Mouse (Mus musculus) forebrain, embryonic 16.5 days (tissue): Measurements from ENCODE around the gene Dnajc17. TPM values are rescaled to one million over a fixed set of nuclear protein-coding genes. Genes with fewer than 3 reads are reported as not detected.

Experiments used
- ATAC-seq: fragments of 200-750 bp; cut with Nextera tagmentation; 2 replicates; pipeline ENCODE4 v1.8.0; 2017; ENCODE audit warnings: mild to moderate bottlenecking, moderate library complexity
- H3K27ac ChIP-seq: fragments of 300-500 bp; sonication (generic); 2 replicates; pipeline ENCODE4 v1.5.1; 2014; ENCODE audit warnings: low read length, control low read depth
- H3K27me3 ChIP-seq: fragments of 300-500 bp; sonication (generic); replicated peaks from 2 replicates; pipeline ENCODE4 v1.6.1; 2014; ENCODE audit warnings: low read length; ENCODE audit not compliant: control insufficient read depth, insufficient read depth
- H3K36me3 ChIP-seq: fragments of 300-500 bp; sonication (generic); 2 replicates; pipeline ENCODE4 v1.6.1; 2014; ENCODE audit not compliant: control insufficient read depth, insufficient read depth
- H3K4me1 ChIP-seq: fragments of 300-500 bp; sonication (generic); replicated peaks from 2 replicates; pipeline ENCODE4 v1.6.1; 2014; ENCODE audit warnings: low read length; ENCODE audit not compliant: control insufficient read depth, insufficient read depth
- H3K4me2 ChIP-seq: fragments of 300-500 bp; sonication (generic); 2 replicates; pipeline ENCODE4 v1.6.1; 2014; ENCODE audit warnings: mild to moderate bottlenecking, low read length, control low read depth
- H3K4me3 ChIP-seq: fragments of 300-500 bp; sonication (generic); replicated peaks from 2 replicates; pipeline ENCODE4 v1.5.1; 2014; ENCODE audit warnings: mild to moderate bottlenecking, low read length, control low read depth
- H3K9ac ChIP-seq: fragments of 300-500 bp; sonication (generic); replicated peaks from 2 replicates; pipeline ENCODE4 v1.6.1; 2014; ENCODE audit warnings: low read depth, low read length, control low read depth
- H3K9me3 ChIP-seq: fragments of 300-500 bp; sonication (generic); 2 replicates; pipeline ENCODE4 v1.6.1; 2016; ENCODE audit warnings: low read length; ENCODE audit not compliant: control insufficient read depth
- WGBS: fragments of 180-500 bp; shearing (Covaris S2); extraction: QIAGEN DNeasy Blood & Tissue Kit; methylation state at CpG from one replicate; pipeline ENCODE4 v1.1.7; 2014; 5-methylcytosine and 5-hydroxymethylcytosine counted together
- polyA plus RNA-seq: library from polyadenylated mRNA; unstranded; fragments of >200 nt; fragmentation: Nextera tagmentation; extraction: Ambion mirVana; gene quantifications from 2 replicates; pipeline ENCODE4 v1.2.1, GENCODE M21; 2015

Gene Dnajc17
- polyA plus RNA-seq, 1 experiment from 2014 or later = 24.6 TPM

DNA sequence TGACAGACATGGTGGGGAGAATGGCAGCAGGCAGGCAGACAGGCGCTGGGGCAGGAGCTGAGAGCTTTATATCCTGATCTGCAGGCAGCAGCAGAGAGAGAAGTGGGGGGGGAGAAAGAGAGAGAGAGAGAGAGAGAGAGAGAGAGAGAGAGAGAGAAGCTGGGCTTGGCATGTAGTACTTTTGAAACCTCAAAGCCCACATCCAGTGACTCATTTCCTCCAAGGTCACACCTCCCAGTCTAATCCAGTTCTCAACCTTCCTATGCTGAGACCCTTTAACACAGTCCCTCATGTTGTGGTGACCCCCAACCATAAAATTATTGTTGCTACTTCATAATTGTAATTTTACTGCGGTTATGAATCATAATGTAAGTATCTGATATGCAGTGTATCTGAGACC, 38.3 kb downstream of the Dnajc17 start:
- Histone ChIP-seq H3K27me3 (peaks cover 15% of the 10 kb centered on the region), H3K4me1 (peaks cover 26% of the 10 kb centered on the region), H3K9ac (no peak overlapping the region), H3K4me2 (no peak overlapping the region), H3K4me3 (no peak overlapping the region), H3K9me3 (no peaks in the 10 kb centered on the region), H3K36me3 (no peaks in the 10 kb centered on the region), H3K27ac (no peak overlapping the region)
- ATAC-seq = no peak
- 87% methylated on average over 2 of the region's 2 CpGs for WGBS

- H3K27me3 ChIP-seq = peaks cover 18% of the 10 kb centered on the region
- peak; percentile 49 for ATAC-seq
- 2% methylated on average over 26 of the region's 26 CpGs for WGBS
These were observed 40.7 kb downstream of the Dnajc17 start for GRCm38 (mm10) chr2:119167866-119168256.

GRCm38 (mm10) chr2:119166901-119167865, 41.4 kb downstream of the Dnajc17 start, which contains the start of gene Gchfr:
Gchfr (plus strand) TSS chr2:119167773.
- H3K9ac ChIP-seq = peak within 1 kb of the TSS; percentile 33
- ATAC-seq = peak; percentile 69
- H3K36me3 ChIP-seq = no peaks in the 10 kb centered on the region
- H3K4me1 ChIP-seq = peaks cover 15% of the 10 kb centered on the region
- H3K9me3 ChIP-seq = no peaks in the 10 kb centered on the region
- no peak within 1 kb of the TSS for H3K27ac ChIP-seq
- H3K4me3 ChIP-seq = peak within 1 kb of the TSS; percentile 61
- H3K4me2 ChIP-seq = peak within 1 kb of the TSS; percentile 100
- under 1% methylated on average over 60 of the region's 60 CpGs for WGBS
- peaks cover 18% of the 10 kb centered on the region for H3K27me3 ChIP-seq

More at GRCm38 (mm10) chr2:119167866-119168256, 40.7 kb downstream of the Dnajc17 start:
- Histone ChIP-seq H3K9ac (peak overlapping the region; percentile 33), H3K9me3 (no peaks in the 10 kb centered on the region), H3K27ac (no peak overlapping the region), H3K36me3 (no peaks in the 10 kb centered on the region), H3K4me3 (peak overlapping the region; percentile 61), H3K4me2 (peak overlapping the region; percentile 100), H3K4me1 (peaks cover 16% of the 10 kb centered on the region)

DNA sequence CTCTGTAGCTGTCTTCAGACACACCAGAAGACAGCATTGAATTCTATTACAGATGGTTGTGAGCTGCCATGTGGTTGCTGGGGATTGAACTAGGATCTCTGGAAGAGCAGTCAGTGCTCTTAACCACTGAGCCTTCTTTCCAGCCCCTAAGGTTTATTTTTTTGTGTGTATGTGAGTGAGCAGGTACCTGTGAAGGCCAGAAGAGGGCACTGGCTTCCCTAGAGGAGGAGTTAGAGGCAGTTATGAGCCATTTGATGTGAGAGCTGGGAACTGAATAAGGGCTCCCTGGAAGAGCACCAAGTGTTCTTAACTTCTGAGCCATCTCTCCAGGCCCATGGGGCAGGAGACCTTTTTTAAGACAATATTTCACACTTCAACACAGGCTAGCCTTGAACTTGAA, 43.2 kb downstream of the Dnajc17 start:
- no peaks in the 10 kb centered on the region for H3K36me3 ChIP-seq
- H3K9ac ChIP-seq = no peak overlapping the region
- H3K4me1 ChIP-seq = peaks cover 15% of the 10 kb centered on the region
- no peak overlapping the region for H3K4me3 ChIP-seq
- ATAC-seq = no peak
- H3K27ac ChIP-seq = no peak overlapping the region
- H3K9me3 ChIP-seq = no peaks in the 10 kb centered on the region
- H3K4me2 ChIP-seq = no peak overlapping the region
- H3K27me3 ChIP-seq = peaks cover 18% of the 10 kb centered on the region

DNA sequence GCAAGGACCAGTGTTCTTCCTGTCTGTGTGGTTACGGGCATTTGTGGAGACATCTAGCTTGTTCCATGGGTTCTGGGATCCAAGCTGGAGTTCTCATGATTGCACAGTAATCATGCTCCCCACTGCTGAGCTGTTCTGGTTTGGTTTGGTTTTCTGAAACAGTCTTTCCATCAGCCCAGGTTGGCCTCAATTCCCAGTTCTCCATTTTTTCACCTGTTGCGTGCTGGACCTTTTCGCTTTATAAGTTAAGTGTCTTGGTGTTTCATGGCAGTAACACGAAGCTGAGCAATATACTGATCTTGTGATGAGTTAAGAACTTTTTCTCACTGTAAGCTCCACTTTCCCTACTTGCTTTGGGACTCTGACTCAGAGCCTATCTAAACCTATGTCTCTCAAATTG, 44.6 kb downstream of the Dnajc17 start:
- Histone ChIP-seq H3K4me2 (no peak overlapping the region), H3K9ac (no peak overlapping the region), H3K9me3 (no peaks in the 10 kb centered on the region), H3K36me3 (no peaks in the 10 kb centered on the region), H3K4me3 (no peak overlapping the region), H3K4me1 (peaks cover 15% of the 10 kb centered on the region), H3K27me3 (peaks cover 18% of the 10 kb centered on the region), H3K27ac (no peak overlapping the region)
- ATAC-seq = no peak
- WGBS = 91% methylated on average over 4 of the region's 4 CpGs

DNA sequence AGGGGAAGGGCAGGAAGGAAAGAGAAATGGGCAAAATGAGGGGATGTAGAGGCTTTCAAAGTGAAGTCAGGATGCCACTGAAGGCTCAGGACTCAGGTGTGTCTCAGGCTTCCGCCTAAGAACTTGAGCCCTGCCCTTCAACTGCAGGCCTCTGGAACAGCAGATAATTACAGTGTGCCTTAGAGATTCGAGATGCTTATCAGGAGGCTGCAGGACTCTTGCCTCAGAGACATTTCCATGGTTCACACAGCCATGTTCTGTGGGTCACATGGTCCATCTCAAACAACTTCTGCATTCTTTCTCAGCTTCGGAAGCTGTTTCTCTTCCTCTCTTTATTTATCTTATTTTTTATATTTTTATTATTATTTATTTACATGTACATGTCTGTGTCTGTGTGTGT, 45.5 kb downstream of the Dnajc17 start:
- H3K36me3 ChIP-seq = no peaks in the 10 kb centered on the region
- peaks cover 15% of the 10 kb centered on the region for H3K4me1 ChIP-seq
- H3K4me3 ChIP-seq = no peak overlapping the region
- no peak for ATAC-seq
- no peak overlapping the region for H3K4me2 ChIP-seq
- WGBS = 75% methylated on average over 3 of the region's 3 CpGs
- H3K27me3 ChIP-seq = peaks cover 18% of the 10 kb centered on the region
- H3K9me3 ChIP-seq = no peaks in the 10 kb centered on the region
- H3K9ac ChIP-seq = no peak overlapping the region
- H3K27ac ChIP-seq = no peak overlapping the region

DNA sequence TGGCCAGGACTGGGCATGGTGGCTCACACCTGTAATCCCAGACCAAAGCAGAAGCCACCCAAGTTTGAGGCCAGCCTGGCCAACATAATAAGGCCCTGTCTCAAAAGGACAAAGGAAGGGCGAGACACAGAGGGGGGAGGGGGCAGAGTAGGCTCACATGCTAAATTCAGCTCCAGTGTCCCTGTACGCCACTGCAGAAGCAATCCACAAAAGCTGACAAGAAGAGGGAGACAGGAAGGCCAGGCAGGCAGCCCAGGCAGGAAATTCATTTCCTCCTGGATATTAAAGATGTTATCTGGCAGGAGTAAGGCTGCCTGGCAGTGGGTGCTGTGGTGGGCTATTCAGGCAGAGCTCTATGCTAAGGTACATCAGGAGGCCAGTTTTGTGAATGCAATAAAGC, 47.3 kb downstream of the Dnajc17 start:
- no peak overlapping the region for H3K4me2 ChIP-seq
- no peak overlapping the region for H3K27ac ChIP-seq
- no peak for ATAC-seq
- H3K27me3 ChIP-seq = peaks cover 8% of the 10 kb centered on the region
- H3K36me3 ChIP-seq = no peaks in the 10 kb centered on the region
- no peak overlapping the region for H3K4me3 ChIP-seq
- H3K9ac ChIP-seq = no peak overlapping the region
- no peaks in the 10 kb centered on the region for H3K9me3 ChIP-seq
- peaks cover 6% of the 10 kb centered on the region for H3K4me1 ChIP-seq
- WGBS = 20% methylated on average over 2 of the region's 2 CpGs

DNA sequence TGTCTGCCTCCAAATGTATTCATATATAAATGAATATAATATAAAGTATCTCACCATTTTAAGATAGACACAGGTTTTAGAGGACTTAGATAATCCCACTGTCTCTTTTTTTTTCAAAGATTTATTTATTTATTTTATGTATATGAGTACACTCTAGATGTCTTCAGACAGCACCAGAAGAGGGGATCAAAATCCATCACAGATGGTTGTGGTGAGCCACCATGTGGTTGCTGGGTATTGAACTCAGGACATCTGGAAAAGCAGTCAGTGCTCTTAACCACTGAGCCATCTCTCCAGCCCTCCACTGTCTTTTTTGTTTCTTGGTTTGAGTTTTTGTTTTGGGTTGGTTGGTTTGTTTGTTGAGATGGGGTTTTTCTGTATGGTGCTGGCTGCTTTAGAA, 50.8 kb downstream of the Dnajc17 start:
- Histone ChIP-seq H3K4me3 (no peak overlapping the region), H3K27me3 (no peaks in the 10 kb centered on the region), H3K4me2 (no peak overlapping the region), H3K9ac (no peak overlapping the region), H3K4me1 (peaks cover 16% of the 10 kb centered on the region), H3K9me3 (no peaks in the 10 kb centered on the region), H3K27ac (no peak overlapping the region), H3K36me3 (peaks cover 5% of the 10 kb centered on the region)
- no peak for ATAC-seq

- peak; percentile 94 for ATAC-seq
- Histone ChIP-seq H3K4me3 (peak within 1 kb of the TSS; percentile 93), H3K4me2 (peak within 1 kb of the TSS; percentile 97), H3K4me1 (peaks cover 16% of the 10 kb centered on the region), H3K27ac (peak within 1 kb of the TSS; percentile 72), H3K9me3 (no peaks in the 10 kb centered on the region), H3K9ac (peak within 1 kb of the TSS; percentile 90), H3K27me3 (no peaks in the 10 kb centered on the region), H3K36me3 (peaks cover 9% of the 10 kb centered on the region)
- under 1% methylated on average over 55 of the region's 57 CpGs for WGBS
These were observed 51.7 kb downstream of the Dnajc17 start, which contains the start of gene Rmdn3 for GRCm38 (mm10) chr2:119156681-119157572. Rmdn3 (minus strand) TSS chr2:119157034.
